Mouse (Mus musculus) spleen, adult 12 weeks (tissue): ENCODE data around the gene Gm9376.

Experiments
- DNase-seq: peaks from one replicate; pipeline ENCODE4 v3.0.0; 2022; ENCODE audit warnings: low spot score

The Gm9376 gene

DNA sequence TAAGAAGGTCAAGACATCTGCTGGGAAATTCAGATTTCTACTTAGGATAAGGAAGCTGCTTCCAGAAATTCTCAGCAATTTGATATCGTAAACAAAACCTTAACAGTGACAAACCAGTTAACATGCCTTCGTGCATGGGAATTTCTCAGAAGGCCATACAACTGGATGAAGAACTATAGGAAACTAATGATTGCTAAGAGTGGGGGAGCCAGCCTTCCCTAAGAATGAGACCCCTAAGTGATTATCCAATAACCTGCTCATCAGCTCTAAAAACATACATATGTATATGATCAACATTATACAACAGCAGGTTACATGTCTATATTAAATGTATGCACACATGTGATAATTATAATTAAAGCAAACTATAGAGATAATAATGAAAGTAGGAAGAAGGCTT lies at the start of gene Gm9376:
Gene Gm9376 (plus strand): TSS at position 301 of the 400 bp plus-strand sequence.
- no peak for DNase-seq

DNA sequence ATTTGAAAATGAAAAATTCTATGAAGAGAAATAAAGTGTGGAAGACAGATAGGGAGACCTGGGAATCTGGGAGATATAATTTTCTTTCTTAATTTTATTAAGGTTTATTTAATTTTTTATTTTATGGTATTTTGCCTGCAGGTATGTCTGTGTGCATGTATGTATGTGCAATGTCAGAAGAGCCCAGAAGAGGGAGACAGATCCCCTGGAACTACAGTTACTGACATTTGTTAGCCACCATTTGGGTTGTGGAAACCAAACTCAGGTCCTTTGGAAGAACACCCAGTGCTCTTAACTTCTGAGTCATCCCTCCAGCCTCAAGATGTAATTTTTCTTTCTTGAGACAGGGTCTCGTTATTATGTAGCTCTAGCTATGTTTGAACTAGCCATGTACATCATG lies 45.9 kb upstream of the Gm9376 start:
- DNase-seq: no peak

DNA sequence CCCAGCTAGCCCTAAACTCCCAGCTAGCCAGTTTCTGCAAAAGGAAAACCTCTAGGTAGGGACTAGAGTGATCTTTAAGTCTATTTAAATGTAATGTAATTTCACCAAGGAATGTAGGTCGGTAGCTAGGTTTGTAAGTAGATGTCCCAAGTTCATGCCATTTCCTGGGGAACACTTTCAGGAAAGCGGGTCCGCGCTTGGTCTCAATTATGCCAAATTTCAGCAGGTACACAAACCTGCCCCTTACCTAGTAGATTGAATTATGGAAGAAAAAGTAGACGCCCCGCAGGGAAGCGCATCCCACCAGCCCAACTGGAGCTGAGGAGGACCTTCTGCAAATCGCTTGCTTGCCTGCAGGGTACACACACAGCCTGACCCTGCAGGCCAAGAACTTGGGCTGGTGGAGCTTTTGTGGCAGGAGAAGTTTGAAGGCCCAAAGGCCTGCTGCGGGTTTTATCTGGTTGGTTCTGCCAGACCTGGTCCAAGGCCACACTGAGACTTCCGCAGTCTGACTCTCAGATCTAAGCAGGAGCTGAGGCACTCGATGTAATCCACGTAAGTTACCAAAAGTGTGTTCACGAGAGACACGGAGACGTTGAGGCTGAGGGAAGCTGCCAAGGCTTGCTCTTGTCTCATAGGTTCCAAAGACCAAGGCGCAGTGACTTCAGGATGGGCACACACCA lies 41.6 kb upstream of the Gm9376 start:
- no peak for DNase-seq

DNA sequence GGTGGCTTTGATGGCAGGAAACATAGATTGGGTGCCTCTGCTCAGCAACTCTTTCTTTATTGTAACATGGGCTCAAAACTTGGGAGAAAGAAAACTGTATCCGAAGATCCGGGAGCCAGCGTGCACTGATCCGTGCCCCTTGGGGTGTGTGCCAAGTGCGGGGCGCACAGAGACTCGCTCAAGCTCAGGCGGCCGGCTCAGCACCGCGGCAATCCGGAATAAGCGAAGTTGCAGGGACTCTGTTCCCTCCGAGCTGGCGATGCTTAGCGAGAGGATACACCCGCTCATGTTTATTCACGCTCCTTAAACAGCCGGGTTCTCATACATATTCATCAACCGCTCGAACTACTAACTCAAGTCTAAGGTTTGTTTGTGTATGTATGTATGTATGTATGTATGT lies 40.8 kb upstream of the Gm9376 start:
- DNase-seq: no peak

- no peak for DNase-seq
Measured at GRCm38 (mm10) chr14:118226471-118227155, 40.1 kb upstream of the Gm9376 start.

GRCm38 (mm10) chr14:118232381-118232970 lies 34.3 kb upstream of the Gm9376 start:
- no peak for DNase-seq

- DNase-seq: no peak
Measured at GRCm38 (mm10) chr14:118233786-118234540, 32.8 kb upstream of the Gm9376 start.

- no peak for DNase-seq
Measured at GRCm38 (mm10) chr14:118234541-118235210, 32.1 kb upstream of the Gm9376 start.

GRCm38 (mm10) chr14:118235361-118235972 lies 31.3 kb upstream of the Gm9376 start:
- no peak for DNase-seq

DNA sequence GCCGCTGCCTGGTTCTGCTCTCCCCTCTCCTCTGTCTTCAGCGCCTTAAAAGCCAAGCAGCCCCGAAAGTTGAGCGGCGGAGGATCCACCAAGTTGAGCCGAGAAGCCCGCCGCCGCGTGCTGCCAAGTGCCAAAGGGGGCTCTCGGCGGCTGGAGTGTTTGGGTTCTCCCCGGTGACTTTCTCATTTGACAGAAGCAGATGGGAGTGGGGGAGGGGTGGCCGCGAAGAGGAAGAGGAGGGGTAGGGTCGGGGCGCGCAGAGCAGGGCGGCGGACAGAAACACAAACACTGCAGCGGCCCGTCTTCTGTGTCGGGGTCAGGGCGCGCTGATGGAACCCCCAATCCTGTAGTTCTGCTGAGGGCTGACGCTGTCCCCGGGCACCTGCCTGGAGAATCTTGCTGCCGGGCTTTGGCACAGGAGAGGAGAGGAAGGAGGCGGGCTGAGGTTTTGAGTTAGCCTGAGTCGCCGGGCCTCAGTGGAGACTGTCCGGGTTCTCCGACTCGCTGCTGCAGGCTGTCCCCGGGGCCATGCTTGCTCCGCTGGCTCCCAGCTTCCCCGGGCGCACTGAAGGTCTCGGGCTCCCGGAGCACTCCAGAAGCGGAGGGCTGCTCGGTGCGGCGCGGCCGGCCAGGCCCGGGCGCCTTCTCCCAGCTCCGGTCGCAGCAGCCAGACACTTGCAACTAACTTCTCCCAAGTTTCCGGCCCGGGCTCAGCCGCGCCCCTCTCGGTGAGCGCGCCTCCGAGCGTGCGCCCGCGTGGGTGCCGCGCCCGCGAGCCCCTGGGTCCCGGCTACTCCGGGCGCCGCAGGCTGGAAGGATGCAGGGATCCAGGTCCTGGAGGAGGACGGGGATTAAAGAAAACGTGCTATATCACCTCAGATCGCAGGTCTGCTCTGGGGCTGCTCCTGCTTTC lies 30.5 kb upstream of the Gm9376 start:
- no peak for DNase-seq

- no peak for DNase-seq
Measured at GRCm38 (mm10) chr14:118236886-118237289, 29.9 kb upstream of the Gm9376 start, which contains the start of gene Sox21. Gene Sox21 (minus strand): TSS chr14:118237030.

- no peak for DNase-seq
Measured at GRCm38 (mm10) chr14:118237786-118238185, 29.0 kb upstream of the Gm9376 start.

- no peak for DNase-seq
Measured at GRCm38 (mm10) chr14:118239351-118239750, 27.4 kb upstream of the Gm9376 start.

- no peak for DNase-seq
Measured at GRCm38 (mm10) chr14:118241416-118241815, 25.3 kb upstream of the Gm9376 start.

- no peak for DNase-seq
Measured at GRCm38 (mm10) chr14:118253381-118253780, 13.4 kb upstream of the Gm9376 start.

DNA sequence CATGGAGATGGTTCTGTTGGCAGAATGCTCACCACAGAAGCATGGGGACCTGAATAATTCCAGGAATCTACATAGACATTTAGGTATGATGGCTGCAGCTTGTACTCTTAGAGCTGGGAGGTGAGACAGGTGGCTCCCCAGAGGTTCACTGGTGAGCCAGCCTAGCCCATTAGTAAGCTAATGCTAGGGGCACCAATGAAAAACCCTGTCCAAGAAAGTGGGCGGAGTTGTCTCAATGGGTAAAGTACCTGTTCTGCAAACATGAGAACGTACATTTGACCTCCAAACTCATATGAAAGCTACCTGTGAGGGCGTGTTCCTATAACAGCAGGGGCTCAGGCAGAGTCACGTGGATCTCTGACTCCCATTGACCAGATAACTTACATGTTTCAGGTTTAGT lies 2.1 kb downstream of the Gm9376 start:
- DNase-seq: no peak

DNA sequence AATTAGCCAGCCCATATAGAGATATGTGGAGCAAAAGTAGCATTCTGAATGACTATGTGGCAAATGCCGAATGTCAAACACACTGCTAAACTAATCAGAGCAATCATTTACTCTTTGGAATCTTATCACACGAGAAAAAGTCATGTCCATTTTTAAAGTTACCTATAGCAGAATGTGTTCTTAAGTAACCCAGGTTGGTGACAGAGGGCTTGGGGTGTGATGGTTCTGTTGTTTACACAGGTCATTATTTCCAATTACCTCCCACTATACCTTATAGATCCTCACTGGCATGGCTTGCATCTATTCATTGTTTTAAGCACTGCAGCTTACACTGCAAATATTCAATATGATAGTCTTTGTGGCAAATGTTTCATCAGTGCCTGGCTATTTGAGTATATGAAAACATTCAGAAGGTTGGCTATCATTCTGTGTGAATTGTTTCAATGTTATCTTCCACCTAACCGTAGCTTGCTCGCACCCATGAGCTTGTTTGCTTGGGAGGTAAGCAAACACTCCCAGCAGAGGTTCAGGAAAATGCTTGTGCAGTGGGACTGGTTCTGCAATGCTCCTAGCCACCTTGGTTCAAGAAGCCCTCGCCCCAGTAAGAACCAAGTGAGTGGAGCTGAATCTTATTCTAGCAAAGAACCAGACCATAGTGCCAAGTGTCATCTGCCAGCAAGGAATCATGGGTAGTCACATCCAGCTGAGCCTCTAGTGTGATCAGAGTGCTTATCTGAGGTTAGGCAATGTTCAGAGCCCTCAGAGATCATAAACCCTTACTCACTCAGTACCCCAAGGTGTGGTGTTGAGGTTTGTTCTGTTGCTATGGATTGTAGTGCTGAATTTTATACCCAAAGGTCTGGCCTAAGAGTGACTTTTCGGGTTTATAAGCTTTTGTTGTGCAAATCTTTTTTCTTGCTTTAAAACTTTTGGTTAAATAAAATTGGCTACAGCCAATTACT lies 6.1 kb downstream of the Gm9376 start:
- no peak for DNase-seq

GRCm38 (mm10) chr14:118277704-118278498 lies 11.1 kb downstream of the Gm9376 start:
- no peak for DNase-seq
